Mouse (Mus musculus) ovary, postnatal 36 days (tissue): Measurements from ENCODE around the gene Ankib1.

Source experiments
- DNase-seq: peaks from one replicate; pipeline ENCODE4 v3.0.0; 2022; ENCODE audit warnings: low spot score, mixed read lengths

Gene Ankib1

GRCm38 (mm10) chr5:3646539-3646938 lies 156.2 kb downstream of the Ankib1 start:
- no peak for DNase-seq

DNA sequence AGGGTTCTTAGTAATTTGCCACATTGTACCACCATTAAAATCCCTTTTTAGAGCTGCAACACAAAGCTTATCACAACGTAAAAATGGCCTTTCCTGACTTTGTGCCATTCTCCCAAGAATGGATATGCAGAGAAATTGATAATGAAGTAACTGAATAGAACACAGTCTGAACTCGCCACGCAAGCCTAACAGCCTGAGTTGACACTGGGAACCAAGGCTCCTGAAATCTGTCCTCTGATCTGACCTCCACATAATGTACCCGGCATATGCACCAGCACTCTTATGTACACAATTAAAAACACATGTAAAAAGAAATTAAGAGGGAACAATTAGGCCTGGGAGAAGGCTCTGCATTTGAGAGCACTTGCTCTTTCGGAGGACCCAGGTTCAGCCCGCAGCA lies 157.4 kb downstream of the Ankib1 start:
- DNase-seq = no peak

DNA sequence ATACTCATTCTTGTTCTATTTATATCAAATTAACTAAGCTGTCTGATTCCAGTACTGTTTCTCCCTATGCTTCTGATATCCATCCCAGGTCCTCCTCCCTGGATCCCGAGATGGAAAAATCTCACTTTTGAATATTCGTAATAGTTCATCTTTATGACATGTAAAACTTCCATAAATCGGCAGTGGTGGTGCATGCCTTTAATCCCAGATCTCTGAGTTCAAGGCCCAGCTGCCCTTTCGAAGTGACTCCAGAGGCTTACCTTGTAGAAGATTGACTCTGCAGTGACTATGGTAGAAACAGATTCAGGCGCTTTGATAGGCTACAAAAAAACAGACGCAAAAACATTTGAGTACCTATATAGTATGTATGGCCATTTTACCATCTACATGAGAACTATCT lies 158.1 kb downstream of the Ankib1 start:
- DNase-seq = no peak
